Mouse (Mus musculus): Measurements from ENCODE around the gene Sec61g.

- no peak for TF ChIP-seq CTCF (IDR thresholded peaks at IDR 0.05; ENCODE audit: borderline replicate concordance, insufficient read depth, low read length)
- TF ChIP-seq POLR2A (IDR thresholded peaks at IDR 0.05; ENCODE audit: low read depth, low read length), result no peak
These were observed 20.6 kb upstream of the Sec61g start for GRCm38 (mm10) chr11:16528909-16529308.
